Mouse (Mus musculus) CH12.LX (cell line): ENCODE measurements around the gene Smo. TPM values are rescaled to one million over a fixed set of nuclear protein-coding genes. Genes with fewer than 3 reads are reported as not detected.
A peak's percentile ranks its signal among the peaks of the same experiment; 100 is the strongest.

Source experiments
- DNase-seq: peaks from one replicate; pipeline ENCODE4 v3.0.0-alpha.2; 2013; ENCODE audit errors: extremely low read depth
- H3K27ac ChIP-seq: 2 replicates; pipeline ENCODE4 v1.5.1; 2012; ENCODE audit warnings: low read depth, mild to moderate bottlenecking, control low read depth, moderate library complexity; ENCODE audit not compliant: insufficient read depth
- H3K27me3 ChIP-seq: replicated peaks from 2 replicates; pipeline ENCODE3; 2012; ENCODE audit warnings: inconsistent platforms
- H3K36me3 ChIP-seq, 2 experiments: replicated peaks in 1 of 2; 2 replicates each; pipeline versions ENCODE3 to v1.6.1; 2012; ENCODE audit warnings: inconsistent platforms in 1 of 2, low read length in 1 of 2, mild to moderate bottlenecking in 1 of 2, mixed read lengths in 1 of 2, moderate library complexity in 1 of 2; ENCODE audit not compliant: control insufficient read depth in 1 of 2, insufficient read depth in 1 of 2
- H3K4me1 ChIP-seq, 2 experiments: 2 replicates each; pipeline ENCODE4 v1.6.1; 2012; ENCODE audit warnings: inconsistent platforms in 1 of 2, moderate library complexity in 1 of 2; ENCODE audit not compliant: insufficient read depth in 2 of 2, control insufficient read depth in 1 of 2
- H3K4me2 ChIP-seq: 2 replicates; pipeline ENCODE4 v1.6.1; 2012; ENCODE audit warnings: low read depth, mild to moderate bottlenecking, control low read depth; ENCODE audit not compliant: poor library complexity, insufficient read depth, severe bottlenecking
- H3K4me3 ChIP-seq, 3 experiments: fragments of 150-350 bp in 1 of 3; sonication (generic) in 1 of 3; replicated peaks in 1 of 3; 2 replicates each; pipeline versions ENCODE3 to v1.5.1; 2011 to 2012; ENCODE audit warnings: low read depth in 2 of 3, low read length in 2 of 3, mild to moderate bottlenecking in 2 of 3, moderate library complexity in 2 of 3, control low read depth in 1 of 3, improper control_type of control experiment in 1 of 3, inconsistent platforms in 1 of 3, mixed read lengths in 1 of 3; ENCODE audit not compliant: poor library complexity in 1 of 3
- H3K79me2 ChIP-seq: replicated peaks from 2 replicates; pipeline ENCODE4 v1.6.1; 2012; ENCODE audit warnings: mild to moderate bottlenecking, moderate library complexity; ENCODE audit not compliant: control insufficient read depth, poor library complexity, insufficient read depth, severe bottlenecking; ENCODE audit errors: extremely low read depth
- H3K9ac ChIP-seq: 2 replicates; pipeline ENCODE4 v1.6.1; 2012; ENCODE audit warnings: low read depth, mild to moderate bottlenecking, control low read depth, moderate library complexity; ENCODE audit not compliant: insufficient read depth
- H3K9me3 ChIP-seq: replicated peaks from 2 replicates; pipeline ENCODE3; 2012; ENCODE audit warnings: low read length, inconsistent platforms, mixed read lengths
- CHD1 ChIP-seq: IDR thresholded peaks from 2 replicates; pipeline ENCODE4 v1.6.1; 2012; ENCODE audit warnings: low read depth, low read length, improper control_type of control experiment, inconsistent platforms
- CHD2 ChIP-seq: IDR thresholded peaks from 2 replicates; pipeline ENCODE4 v1.6.1; 2011; ENCODE audit warnings: low read length, improper control_type of control experiment
- CTCF ChIP-seq, 2 experiments: IDR thresholded peaks in 1 of 2; conservative IDR thresholded peaks in 1 of 2; 2 replicates each; pipeline ENCODE4 v1.5.1; 2011 to 2012; ENCODE audit warnings: low read depth in 2 of 2, low read length in 2 of 2, improper control_type of control experiment in 1 of 2, inconsistent platforms in 1 of 2, mild to moderate bottlenecking in 1 of 2, moderate library complexity in 1 of 2
- E2F4 ChIP-seq: IDR thresholded peaks from 2 replicates; pipeline ENCODE4 v1.6.1; 2011; ENCODE audit warnings: low read depth, low read length, improper control_type of control experiment; ENCODE audit not compliant: insufficient replicate concordance
- ELF1 ChIP-seq: IDR thresholded peaks from 2 replicates; pipeline ENCODE4 v1.6.1; 2014; ENCODE audit warnings: low read depth, mild to moderate bottlenecking, inconsistent platforms, low read length, improper control_type of control experiment
- GABPA ChIP-seq: IDR thresholded peaks from 2 replicates; pipeline ENCODE4 v1.6.1; 2012; ENCODE audit warnings: low read depth, low read length, improper control_type of control experiment, inconsistent platforms; ENCODE audit not compliant: insufficient replicate concordance
- JUND ChIP-seq: conservative IDR thresholded peaks from 2 replicates; pipeline ENCODE4 v1.6.1; 2011; ENCODE audit warnings: low read depth, low read length, improper control_type of control experiment
- KAT2A ChIP-seq: IDR thresholded peaks from 2 replicates; pipeline ENCODE4 v1.6.1; 2012; ENCODE audit warnings: low read length, improper control_type of control experiment, inconsistent platforms; ENCODE audit not compliant: insufficient replicate concordance
- MAFK ChIP-seq: IDR thresholded peaks from 2 replicates; pipeline ENCODE4 v1.6.1; 2011; ENCODE audit warnings: low read length, improper control_type of control experiment; ENCODE audit not compliant: insufficient replicate concordance
- MAX ChIP-seq: IDR thresholded peaks from 2 replicates; pipeline ENCODE4 v1.6.1; 2011; ENCODE audit warnings: low read length, improper control_type of control experiment
- MEF2A ChIP-seq: IDR thresholded peaks from 2 replicates; pipeline ENCODE4 v1.6.1; 2014; ENCODE audit warnings: low read depth, mild to moderate bottlenecking, inconsistent platforms, low read length, improper control_type of control experiment, borderline replicate concordance
- MXI1 ChIP-seq: IDR thresholded peaks from 2 replicates; pipeline ENCODE4 v1.6.1; 2011; ENCODE audit warnings: mild to moderate bottlenecking, low read depth, low read length, improper control_type of control experiment
- NELFE ChIP-seq: IDR thresholded peaks from 2 replicates; pipeline ENCODE4 v1.6.1; 2011; ENCODE audit warnings: low read depth, low read length, improper control_type of control experiment
- NRF1 ChIP-seq: IDR thresholded peaks from 2 replicates; pipeline ENCODE4 v1.6.1; 2014; ENCODE audit warnings: low read depth, mild to moderate bottlenecking, inconsistent platforms, low read length, improper control_type of control experiment, moderate library complexity
- POLR2AphosphoS2 ChIP-seq: IDR thresholded peaks from 2 replicates; pipeline ENCODE4 v1.6.1; 2011; ENCODE audit warnings: low read depth, low read length, improper control_type of control experiment
- RAD21 ChIP-seq: IDR thresholded peaks from 2 replicates; pipeline ENCODE4 v1.6.1; 2011; ENCODE audit warnings: low read depth, mild to moderate bottlenecking, low read length, improper control_type of control experiment, moderate library complexity
- TCF12 ChIP-seq: IDR thresholded peaks from 2 replicates; pipeline ENCODE4 v1.6.1; 2014; ENCODE audit warnings: low read depth, mild to moderate bottlenecking, inconsistent platforms, low read length, improper control_type of control experiment
- UBTF ChIP-seq: IDR thresholded peaks from 2 replicates; pipeline ENCODE4 v1.6.1; 2012; ENCODE audit warnings: low read depth, mild to moderate bottlenecking, inconsistent platforms, low read length, improper control_type of control experiment, moderate library complexity
- USF1 ChIP-seq: IDR thresholded peaks from 2 replicates; pipeline ENCODE4 v1.6.1; 2014; ENCODE audit warnings: low read depth, mild to moderate bottlenecking, inconsistent platforms, low read length, improper control_type of control experiment
- USF2 ChIP-seq: conservative IDR thresholded peaks from 2 replicates; pipeline ENCODE4 v1.6.1; 2011; ENCODE audit warnings: low read depth, low read length, improper control_type of control experiment
- ZC3H11A ChIP-seq: IDR thresholded peaks from 2 replicates; pipeline ENCODE4 v1.6.1; 2012; ENCODE audit warnings: low read depth, mild to moderate bottlenecking, inconsistent platforms, low read length, improper control_type of control experiment
- ZNF384 ChIP-seq: IDR thresholded peaks from 2 replicates; pipeline ENCODE4 v1.6.1; 2012; ENCODE audit warnings: low read depth, low read length, improper control_type of control experiment, inconsistent platforms
- dilution Hi-C: fragments of 300-500 bp; cut with MboI; formaldehyde crosslinking; loops from 2 replicates; pipeline ENCODE4 v1.14.3; 2020; ENCODE audit warnings: low sequenced_read_pairs; ENCODE audit not compliant: extremely low pct_unique_long_range_greater_than_20kb, extremely low pct_ligation_motif_present
- in situ Hi-C: fragments of 300-500 bp; cut with MboI; formaldehyde crosslinking; loops from 3 replicates; pipeline ENCODE4 v1.14.3; 2019; ENCODE audit warnings: low sequenced_read_pairs, low pct_ligation_motif_present, low pct_unique_long_range_greater_than_20kb, mixed read lengths
- polyA plus RNA-seq: library from polyadenylated mRNA; unstranded; fragments of >175 nt; gene quantifications from 2 replicates; pipeline ENCODE4 v1.2.1, GENCODE M21; 2012; ENCODE audit warnings: low read depth; ENCODE audit not compliant: insufficient read length
- total RNA-seq, 2 experiments: library from RNA; depleted of rRNA; stranded (reverse); fragments of 300-350 nt in 1 of 2; fragments of >200 nt in 1 of 2; gene quantifications; 2 replicates each; pipeline ENCODE4 v1.2.3; 2012 to 2014

Gene Smo
- total and polyA plus RNA-seq, 3 experiments, result 0.04 to 0.17 TPM; not detected in 1

- peak overlapping the region; percentile 61 for H3K9ac ChIP-seq
- peaks cover 0 to 5% of the 10 kb centered on the region in 2 experiments for H3K36me3 ChIP-seq
- no peak overlapping the region for H3K27ac ChIP-seq
- H3K4me1 ChIP-seq, result peaks cover 0 to 34% of the 10 kb centered on the region in 2 experiments; a peak in 2 of 4 replicates
- peak overlapping the region; percentile 73 for H3K4me2 ChIP-seq
- in situ Hi-C loops, result no loop called here
- peak; percentile 8 for DNase-seq
- no peak for TF ChIP-seq KAT2A
- TF ChIP-seq GABPA, result no peak
- no peak for TF ChIP-seq UBTF
- peak; percentile 10; the same call in 1 of the 2 replicates for TF ChIP-seq MEF2A
- no peak for TF ChIP-seq JUND
- no peak for TF ChIP-seq NELFE
- TF ChIP-seq ELF1, result no peak
- TF ChIP-seq USF1, result no peak
- H3K79me2 ChIP-seq, result no peaks in the 10 kb centered on the region
- H3K4me3 ChIP-seq, result peak overlapping the region; percentile 54 to 90 (median 82)
- H3K9me3 ChIP-seq, result no peaks in the 10 kb centered on the region
- peaks cover 28% of the 10 kb centered on the region for H3K27me3 ChIP-seq
- dilution Hi-C loops, result no loop called here
These were observed 40.7 kb upstream of the Smo start for GRCm38 (mm10) chr6:29694375-29695289.

GRCm38 (mm10) chr6:29695290-29695674 is 40.0 kb upstream of the Smo start:
- Histone ChIP-seq H3K27me3 (peaks cover 24% of the 10 kb centered on the region), H3K4me3 (peak overlapping the region in 2 of 3 experiments; percentile 54 to 82), H3K4me2 (peak overlapping the region; percentile 73), H3K9ac (no peak overlapping the region; the same call in 1 of the 2 replicates), H3K27ac (no peak overlapping the region), H3K79me2 (no peaks in the 10 kb centered on the region), H3K36me3 (peaks cover 0 to 5% of the 10 kb centered on the region in 2 experiments), H3K4me1 (peaks cover 0 to 34% of the 10 kb centered on the region in 2 experiments; a peak in 2 of 4 replicates), H3K9me3 (no peaks in the 10 kb centered on the region)
- TF ChIP-seq ZC3H11A (no peak), ZNF384 (no peak), NRF1 (no peak), UBTF (no peak), E2F4 (no peak), CHD1 (no peak), USF2 (no peak), TCF12 (no peak), NELFE (no peak), CTCF (conservative IDR thresholded peaks at IDR 0.05 in 1 of 2, IDR thresholded peaks at IDR 0.05 in 1 of 2; ENCODE audit: low read depth in 2 of 2, low read length in 2 of 2) (no peak), ELF1 (no peak), POLR2AphosphoS2 (no peak), MAX (no peak), KAT2A (no peak), CHD2 (no peak), MAFK (no peak), GABPA (no peak), RAD21 (no peak), MXI1 (no peak)
- DNase-seq, result no peak
- dilution Hi-C loops (no loop called here), in situ Hi-C loops (no loop called here)
